Mouse (Mus musculus) thymus, postnatal 25 days (tissue): Measurements from ENCODE around the gene Eno2.
"Not testable (repeated sequence)": the region's sequence is repeated elsewhere in the genome, so short reads cannot be mapped to it uniquely, and the experiment has no call there.

Experiments used
- DNase-seq: peaks from one replicate; pipeline ENCODE4 v3.0.0; 2022

Gene Eno2

DNA sequence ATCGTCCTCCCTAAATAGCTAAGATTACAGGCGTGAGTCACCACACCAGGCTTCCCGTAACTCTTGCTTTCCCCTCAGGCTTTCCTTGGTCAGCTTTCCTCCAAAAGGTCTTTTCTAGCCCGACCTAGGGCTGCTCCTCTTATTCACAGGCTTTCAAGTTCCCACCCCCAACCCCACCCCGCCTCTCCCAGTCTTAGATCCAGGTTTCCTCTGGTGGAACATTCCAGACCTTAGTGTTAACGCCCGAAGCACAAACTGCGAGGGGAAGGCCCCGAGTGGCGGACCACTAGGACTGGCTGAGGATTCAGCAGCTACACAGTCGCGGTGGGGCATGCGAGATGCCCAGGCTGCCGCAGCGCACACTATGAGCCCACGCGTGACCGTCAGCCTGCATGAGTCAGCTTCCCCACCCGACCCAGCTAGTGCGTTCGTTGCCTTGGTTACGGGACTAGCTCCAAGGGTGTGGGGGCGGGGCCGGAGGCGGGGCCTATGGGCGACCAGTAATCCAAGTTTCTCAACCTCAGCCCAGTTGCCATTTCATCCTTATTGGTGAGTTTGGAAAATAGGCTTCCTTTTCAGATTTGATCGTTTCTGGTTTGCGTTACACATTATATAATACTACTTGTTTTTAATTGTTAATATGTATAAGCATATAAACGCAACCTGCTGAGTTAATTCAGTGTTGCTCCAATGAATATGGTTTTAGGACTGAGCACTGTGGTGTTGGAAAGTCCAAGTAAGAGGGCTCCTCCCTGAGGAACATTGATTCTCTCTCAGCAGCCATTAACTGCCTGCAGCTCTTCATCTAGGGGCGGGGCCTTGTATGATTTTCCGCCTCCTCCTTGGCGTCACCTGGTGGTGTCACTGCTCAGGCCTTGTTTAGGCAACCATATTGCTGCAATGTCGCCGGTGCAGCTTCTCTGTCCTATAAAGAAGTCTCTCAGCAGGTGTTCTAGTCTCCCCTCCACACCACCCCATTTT is 36.2 kb upstream of the Eno2 start:
- DNase-seq: peak; percentile 68

DNA sequence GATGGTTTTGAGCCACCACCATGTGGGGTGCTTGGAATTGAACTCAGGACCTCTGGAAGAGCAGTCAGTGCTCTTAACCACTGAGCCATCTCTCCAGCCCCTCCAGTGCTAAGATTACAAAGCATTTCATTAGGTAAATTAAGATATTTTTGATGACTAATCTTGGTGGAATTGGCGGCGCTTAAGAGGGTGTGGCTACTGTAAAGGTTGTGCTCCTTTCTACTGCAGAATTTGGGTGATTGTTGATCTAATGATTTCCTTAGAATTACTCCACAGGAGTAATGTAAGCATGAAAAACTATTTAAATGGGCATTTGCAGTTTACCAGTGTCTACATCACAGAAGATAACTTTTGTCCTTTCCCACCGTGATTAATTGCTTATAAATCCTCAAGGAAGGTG is 34.9 kb upstream of the Eno2 start:
- DNase-seq: no peak

GRCm38 (mm10) chr6:124803691-124804090 is 34.2 kb upstream of the Eno2 start:
- not testable (repeated sequence) for DNase-seq

DNA sequence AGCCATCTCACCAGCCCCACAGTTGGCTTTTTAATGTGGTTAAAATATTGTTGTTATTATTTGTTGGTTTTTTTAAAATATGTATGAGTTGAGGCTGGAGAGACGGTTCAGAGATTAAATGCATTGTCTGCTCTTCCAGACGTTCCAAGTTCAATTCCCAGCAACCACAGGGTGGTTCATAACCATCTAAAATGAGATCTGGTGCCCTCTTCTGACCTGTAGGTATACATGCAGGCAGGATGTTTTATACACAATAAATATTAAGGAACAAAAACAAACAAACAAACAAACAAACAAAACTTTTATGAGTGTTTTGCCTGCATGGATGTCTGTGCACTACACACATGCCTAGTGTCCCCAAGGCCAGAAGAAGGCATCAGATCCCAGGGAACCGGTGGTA is 33.6 kb upstream of the Eno2 start:
- no peak for DNase-seq

GRCm38 (mm10) chr6:124802400-124802799 is 32.9 kb upstream of the Eno2 start:
- DNase-seq: not testable (repeated sequence)

DNA sequence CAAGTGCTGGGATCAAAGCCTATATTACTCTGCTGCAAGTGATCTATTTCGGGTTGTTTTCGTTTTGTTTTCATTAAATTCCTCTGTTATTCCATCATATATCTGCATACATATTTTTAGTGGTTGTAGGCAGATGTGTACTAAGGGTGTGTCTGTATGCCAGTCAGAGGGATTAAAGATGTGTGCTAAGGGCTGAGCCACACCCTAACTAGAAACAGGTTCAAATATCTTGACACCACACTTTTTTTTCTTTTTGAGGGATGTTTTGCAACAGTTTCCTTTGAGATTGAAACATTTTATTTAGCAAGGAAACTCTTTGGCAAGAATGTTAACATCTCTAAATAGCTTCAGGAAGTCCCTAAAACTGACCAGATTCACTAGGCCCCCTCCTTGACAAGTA is 26.7 kb upstream of the Eno2 start:
- no peak for DNase-seq

GRCm38 (mm10) chr6:124795781-124796180 is 26.3 kb upstream of the Eno2 start:
- DNase-seq: no peak

DNA sequence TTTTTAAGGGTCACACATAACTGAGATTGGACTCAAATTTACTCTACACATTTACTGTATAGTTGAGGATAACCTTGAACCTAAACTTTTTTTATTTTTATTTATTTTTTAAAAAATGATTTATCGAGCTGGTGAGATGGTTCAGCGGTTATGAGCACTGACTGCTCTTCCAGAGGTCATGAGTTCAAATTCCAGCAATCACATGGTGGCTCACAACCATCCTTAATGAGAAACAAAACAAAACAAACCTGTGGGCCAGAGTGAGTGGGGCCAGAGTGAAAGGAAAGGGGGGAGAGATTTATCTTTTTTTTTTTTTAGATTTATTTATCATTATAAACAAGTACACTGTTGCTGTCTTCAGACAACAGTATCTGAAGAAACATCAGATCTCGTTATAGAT is 22.4 kb upstream of the Eno2 start:
- DNase-seq: no peak

DNA sequence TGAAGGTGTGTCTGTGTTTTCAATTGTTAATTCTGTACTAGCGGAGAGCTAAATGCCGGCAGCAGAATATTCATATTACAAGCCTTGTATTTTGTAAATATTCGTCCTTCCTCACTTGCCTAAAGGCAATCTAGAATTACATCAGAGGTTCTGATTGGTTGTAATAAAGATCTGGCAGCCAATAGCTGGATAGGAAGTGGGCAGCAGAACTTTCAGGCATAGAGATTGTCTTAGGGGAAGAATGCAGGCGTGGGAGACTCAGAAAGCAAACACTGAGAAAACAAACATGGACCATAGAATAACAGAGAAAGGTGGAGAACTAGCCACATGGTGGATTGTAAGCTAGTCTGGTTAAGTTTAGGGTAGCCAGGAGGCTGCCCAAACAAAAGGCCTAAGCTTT is 20.6 kb upstream of the Eno2 start:
- no peak for DNase-seq

- no peak for DNase-seq
Observed at GRCm38 (mm10) chr6:124789519-124789918, 20.0 kb upstream of the Eno2 start.

GRCm38 (mm10) chr6:124787722-124788121 is 18.2 kb upstream of the Eno2 start:
- no peak for DNase-seq

DNA sequence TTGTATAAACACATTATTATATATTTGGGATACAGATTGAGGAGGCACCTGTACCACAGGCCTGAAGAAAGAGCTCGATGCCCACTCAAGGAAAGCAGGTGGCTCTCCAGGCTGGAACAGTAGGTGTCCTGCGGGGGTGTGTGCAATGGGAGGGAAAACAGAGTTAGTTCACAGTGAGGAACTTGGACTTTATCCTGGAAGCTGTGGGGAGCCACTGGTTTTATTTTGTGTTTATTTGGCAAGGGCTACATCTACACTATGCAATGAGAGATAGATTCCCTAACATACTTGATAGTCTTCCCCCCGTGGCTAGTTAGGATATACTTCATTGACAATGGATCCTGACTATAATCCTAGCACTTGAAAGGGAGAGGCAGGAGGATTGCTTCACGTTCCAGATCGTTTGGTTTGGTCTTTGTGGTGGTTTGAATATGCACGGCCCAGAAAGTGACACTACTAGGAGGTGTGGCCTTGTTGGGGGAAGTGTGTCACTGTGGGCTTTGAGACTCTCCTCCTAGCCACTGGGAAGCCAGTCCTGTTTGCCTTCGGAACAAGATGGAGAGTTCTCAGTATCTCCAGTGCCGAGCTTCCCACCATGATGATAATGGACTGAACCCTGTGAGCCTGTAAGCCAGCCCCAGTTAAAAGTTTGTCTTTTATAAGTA is 17.4 kb upstream of the Eno2 start:
- DNase-seq: no peak

- peak; percentile 68 for DNase-seq
Observed at GRCm38 (mm10) chr6:124782436-124782835, 13.0 kb upstream of the Eno2 start.

- no peak for DNase-seq
Observed at GRCm38 (mm10) chr6:124780917-124781316, 11.4 kb upstream of the Eno2 start.

DNA sequence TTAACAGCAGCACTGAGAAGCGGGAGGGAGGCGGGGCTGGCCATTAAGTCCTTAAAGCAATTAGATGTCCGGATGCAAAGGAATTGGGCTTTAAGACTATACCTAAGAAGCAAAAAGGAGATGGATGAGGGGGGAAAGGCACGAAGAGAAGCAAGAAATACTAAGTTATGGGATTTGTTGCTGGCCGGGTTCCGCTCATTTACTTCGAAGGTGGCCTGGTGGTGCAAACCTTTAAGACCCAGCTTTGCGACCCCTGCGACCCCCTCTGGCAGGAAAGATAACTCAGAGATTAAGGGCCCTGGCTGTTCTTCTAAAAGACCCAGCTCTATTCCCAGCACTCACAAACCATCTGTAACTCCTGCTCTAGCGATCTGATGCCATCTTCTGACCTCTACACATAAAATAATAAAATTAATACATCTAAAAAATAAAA is 10.5 kb upstream of the Eno2 start:
- no peak for DNase-seq

- peak; percentile 79 for DNase-seq
Observed at GRCm38 (mm10) chr6:124779222-124779983, 9.9 kb upstream of the Eno2 start, which contains the start of gene Lrrc23. Gene Lrrc23, minus strand, starts transcription at chr6:124779727.

GRCm38 (mm10) chr6:124770511-124770910 is 1.0 kb upstream of the Eno2 start:
- DNase-seq: no peak

DNA sequence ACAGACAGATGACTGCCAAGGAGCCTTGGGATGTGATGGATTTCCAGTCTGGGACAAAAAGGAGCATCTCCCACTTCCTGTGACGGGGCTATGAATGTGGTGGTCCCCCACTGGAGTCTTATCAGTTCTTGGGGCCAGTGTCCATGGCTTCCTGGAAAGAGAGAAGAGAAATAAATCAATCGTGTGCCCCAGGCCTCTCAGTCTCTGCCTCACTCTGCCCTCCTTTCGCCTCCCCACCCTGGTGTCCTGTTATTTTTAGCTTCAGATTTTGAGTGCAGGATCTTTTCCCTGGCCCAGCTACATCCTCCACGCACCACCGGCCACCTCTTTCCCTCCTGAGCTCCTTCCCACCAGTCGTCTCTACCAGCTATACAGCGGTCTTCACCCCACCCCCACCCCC is 540 bp upstream of the Eno2 start:
- no peak for DNase-seq

GRCm38 (mm10) chr6:124768704-124769044 is 799 bp downstream of the Eno2 start:
- no peak for DNase-seq

DNA sequence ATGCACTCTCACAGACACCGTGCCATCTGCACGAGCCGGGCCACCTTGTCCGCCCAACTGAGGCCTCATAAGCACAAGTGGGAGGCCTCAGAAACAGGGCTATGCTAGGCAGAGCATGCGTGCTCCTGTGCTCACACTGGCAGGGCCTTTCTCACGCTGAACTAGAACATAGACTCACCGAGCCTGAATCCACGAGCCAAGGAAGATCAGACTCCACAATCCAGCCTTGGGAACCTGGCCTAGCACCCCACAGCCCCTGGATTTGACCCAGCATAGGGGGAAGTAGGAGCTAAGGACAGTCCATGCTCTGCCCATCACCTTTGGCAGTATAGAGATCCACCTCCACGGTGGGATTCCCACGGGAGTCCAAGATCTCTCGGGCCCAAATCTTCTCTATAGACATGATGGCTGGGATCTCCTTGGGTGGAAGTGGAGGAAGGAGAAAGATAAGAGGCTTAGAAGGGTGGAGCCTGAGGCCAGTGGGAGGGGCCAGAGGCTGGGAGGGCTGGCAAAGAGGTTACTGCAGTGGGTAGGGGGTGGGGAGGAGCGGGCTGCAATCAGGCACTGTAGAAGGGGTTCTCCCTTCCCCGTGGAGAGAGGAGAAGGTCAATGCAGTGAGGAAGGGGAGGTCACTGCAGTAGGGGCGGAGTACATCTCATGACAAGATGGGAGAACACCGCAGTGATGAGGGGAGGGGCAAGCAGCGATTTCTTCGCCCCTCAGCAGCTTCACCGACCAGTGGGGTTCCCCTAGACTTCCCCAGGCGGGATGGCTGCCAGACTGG is 1.4 kb downstream of the Eno2 start:
- no peak for DNase-seq

DNA sequence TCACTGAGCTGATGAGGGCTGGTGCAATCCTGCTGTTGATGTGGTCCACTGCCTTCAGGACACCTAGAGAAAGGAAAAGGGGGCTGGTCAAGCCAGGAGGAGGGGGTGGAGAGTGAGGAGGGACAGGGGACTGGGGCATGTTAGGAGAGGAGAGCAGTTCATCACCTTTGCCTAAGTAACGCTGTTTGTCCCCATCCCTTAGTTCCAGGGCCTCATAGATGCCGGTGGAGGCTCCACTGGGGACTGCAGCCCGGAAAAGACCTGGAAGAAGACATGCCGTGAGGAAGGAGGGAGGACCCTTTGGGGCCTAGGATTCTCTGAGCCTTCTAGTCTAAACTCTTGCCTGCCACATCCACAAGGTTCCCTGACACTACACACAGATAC is 1.9 kb downstream of the Eno2 start:
- no peak for DNase-seq

DNA sequence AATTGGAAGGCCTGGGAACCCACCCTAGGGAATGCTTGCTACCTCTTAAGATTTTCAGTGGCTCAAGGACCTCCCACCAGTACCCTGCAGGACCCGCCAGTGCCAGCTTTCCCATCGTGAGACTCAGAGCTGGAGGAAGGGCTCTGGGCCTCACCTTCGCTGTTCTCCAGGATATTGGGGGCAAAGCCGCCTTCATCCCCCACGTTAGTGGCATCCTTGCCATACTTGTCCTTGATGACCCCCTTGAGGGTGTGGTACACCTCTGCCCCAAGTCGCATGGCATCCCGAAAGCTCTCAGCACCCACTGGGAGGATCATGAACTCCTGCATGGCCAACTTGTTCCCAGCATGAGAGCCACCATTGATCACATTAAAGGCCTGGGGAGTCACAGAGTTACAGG is 3.5 kb downstream of the Eno2 start:
- no peak for DNase-seq

GRCm38 (mm10) chr6:124759259-124759658 is 10.2 kb downstream of the Eno2 start:
- peak; percentile 87 for DNase-seq
